Mouse (Mus musculus): Measurements from ENCODE around the gene Asna1.

GRCm38 (mm10) chr8:85013230-85013840 is 11.7 kb downstream of the Asna1 start:
- TF ChIP-seq CTCF (IDR thresholded peaks at IDR 0.05; ENCODE audit: extremely low read depth, insufficient read depth, low read length) (peak; percentile 62), POLR2A (IDR thresholded peaks at IDR 0.05; ENCODE audit: extremely low read depth, insufficient read depth, low read length) (peak; percentile 59; the same call in 1 of the 2 replicates)

All from cortical plate, adult 2 months (tissue).